ENCODE assay signal across 18 mouse cellular contexts in genomic region chr3:153193025-153193424, GRCm38 (mm10).
"Had no signal": no experiment of that assay in that cellular context is flagged by ENCODE, and none has a peak within 500 bp of the region (broad histone marks: within the 10 kb centered on the region; RNA-seq: fewer than 3 reads in every experiment).

No protein-coding gene starts in this region.

- H3K9me3 ChIP-seq: lung, embryonic 15.5 days; megakaryocyte, embryonic 14.5 days; midbrain, embryonic 13.5 days; midbrain, embryonic 15.5 days; neural tube, embryonic 12.5 days; stomach, embryonic 15.5 days had no signal

- H3K9ac ChIP-seq: liver, postnatal 0 days; lung, embryonic 15.5 days; midbrain, embryonic 13.5 days; midbrain, embryonic 15.5 days; neural tube, embryonic 12.5 days; stomach, embryonic 15.5 days had no signal

- H3K27me3 ChIP-seq: lung, embryonic 15.5 days; megakaryocyte, embryonic 14.5 days; midbrain, embryonic 13.5 days; midbrain, embryonic 15.5 days; neural tube, embryonic 12.5 days; stomach, embryonic 15.5 days had no signal

- H3K4me3 ChIP-seq: lung, embryonic 15.5 days; megakaryocyte, embryonic 14.5 days; midbrain, embryonic 13.5 days; midbrain, embryonic 15.5 days; neural tube, embryonic 12.5 days; stomach, embryonic 15.5 days had no signal

- H3K27ac ChIP-seq: lung, embryonic 15.5 days; macrophage; midbrain, embryonic 13.5 days; midbrain, embryonic 15.5 days; neural tube, embryonic 12.5 days; stomach, embryonic 15.5 days; stomach, postnatal 0 days had no signal

- DNase-seq: liver, postnatal 0 days; lung, adult 2 months; lung, postnatal 14 days; lung, postnatal 36 days; right cerebral cortex, postnatal 14 days; thymus, adult 2 months; thymus, postnatal 25 days; thymus, postnatal 4 days had no signal

- H3K4me2 ChIP-seq: lung, embryonic 15.5 days; midbrain, embryonic 11.5 days; midbrain, embryonic 13.5 days; midbrain, embryonic 15.5 days; neural tube, embryonic 12.5 days; stomach, embryonic 15.5 days had no signal

- ATAC-seq: liver, postnatal 0 days; lung, postnatal 0 days; midbrain, embryonic 13.5 days; midbrain, embryonic 15.5 days had no signal

- H3K4me1 ChIP-seq: lung, embryonic 15.5 days; megakaryocyte, embryonic 14.5 days; midbrain, embryonic 15.5 days; stomach, embryonic 15.5 days had no signal

- H3K36me3 ChIP-seq: lung, embryonic 15.5 days; midbrain, embryonic 13.5 days; midbrain, embryonic 15.5 days; neural tube, embryonic 12.5 days; stomach, embryonic 15.5 days had no signal
